Mouse (Mus musculus): Measurements from ENCODE around the gene Rhbdf1. TPM values are rescaled to one million over a fixed set of nuclear protein-coding genes. Genes with fewer than 3 reads are reported as not detected.

Rhbdf1 gene
- polyA plus RNA-seq, 1 experiment from 2014 or later: 27.1 TPM

DNA sequence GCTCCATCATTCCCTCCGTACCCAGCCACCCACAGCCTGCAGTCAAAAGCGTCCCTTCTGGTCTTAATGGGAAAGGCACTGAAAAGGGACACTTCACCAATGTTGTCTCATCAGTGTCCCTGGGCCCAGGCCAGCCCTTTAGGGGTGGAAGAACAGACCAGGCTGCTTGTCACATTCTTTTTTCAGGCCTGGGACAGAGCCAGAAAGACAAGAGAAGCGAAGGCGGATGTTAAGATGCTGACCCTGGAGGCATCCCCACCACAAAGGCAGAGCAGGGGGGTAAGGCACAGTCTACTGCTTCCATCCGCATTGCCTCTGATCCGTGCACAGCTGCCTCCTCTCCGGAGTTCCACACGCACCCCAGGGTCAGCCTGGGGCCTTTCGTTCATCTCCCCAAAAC is 32.0 kb downstream of the Rhbdf1 start:
- H3K4me1 ChIP-seq (ENCODE audit: control insufficient read depth, insufficient read depth, low read depth, low read length): no peaks in the 10 kb centered on the region; the same call in 1 of the 2 replicates
- H3K27me3 ChIP-seq (replicated peaks; ENCODE audit: control insufficient read depth, insufficient read depth, low read length): no peaks in the 10 kb centered on the region
- no peak overlapping the region for H3K4me3 ChIP-seq (ENCODE audit: low read length)
- no peak overlapping the region for H3K27ac ChIP-seq (ENCODE audit: low read depth, low read length)
- no peak overlapping the region; the same call in 1 of the 2 replicates for H3K9ac ChIP-seq (ENCODE audit: low read depth, low read length)
- no peak overlapping the region for H3K4me2 ChIP-seq (ENCODE audit: low read length)
- H3K9me3 ChIP-seq (ENCODE audit: control insufficient read depth, low read length): no peaks in the 10 kb centered on the region
- ATAC-seq: no peak
- H3K36me3 ChIP-seq (ENCODE audit: control insufficient read depth, insufficient read depth, low read length): no peaks in the 10 kb centered on the region
- 65% methylated on average over 9 of the region's 9 CpGs for WGBS

DNA sequence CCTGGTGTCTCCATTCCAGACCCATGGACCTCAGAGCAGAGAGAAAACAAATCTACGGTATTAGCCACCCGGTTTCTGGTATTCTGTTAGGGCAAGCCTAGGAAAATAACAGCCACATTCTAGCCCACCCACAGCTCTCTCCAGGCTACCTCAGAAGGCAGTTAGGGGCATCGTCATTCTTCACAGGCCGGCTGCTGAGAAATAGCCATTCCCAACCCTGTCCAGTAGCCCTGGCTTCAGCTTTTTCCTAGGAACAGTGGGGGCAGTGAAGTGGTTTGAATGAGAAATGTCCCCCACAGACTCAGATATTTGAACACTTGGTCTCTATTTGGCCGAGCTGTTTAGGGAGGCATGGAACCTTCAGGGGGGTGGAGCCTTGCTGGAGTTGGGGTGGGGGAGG is 32.7 kb downstream of the Rhbdf1 start:
- no peaks in the 10 kb centered on the region for H3K36me3 ChIP-seq (ENCODE audit: control insufficient read depth, insufficient read depth, low read length)
- no peak overlapping the region for H3K9ac ChIP-seq (ENCODE audit: low read depth, low read length)
- H3K27me3 ChIP-seq (replicated peaks; ENCODE audit: control insufficient read depth, insufficient read depth, low read length): no peaks in the 10 kb centered on the region
- no peak overlapping the region for H3K27ac ChIP-seq (ENCODE audit: low read depth, low read length)
- ATAC-seq: no peak
- no peaks in the 10 kb centered on the region for H3K9me3 ChIP-seq (ENCODE audit: control insufficient read depth, low read length)
- no peak overlapping the region for H3K4me2 ChIP-seq (ENCODE audit: low read length)
- no peak overlapping the region for H3K4me3 ChIP-seq (ENCODE audit: low read length)
- H3K4me1 ChIP-seq (ENCODE audit: control insufficient read depth, insufficient read depth, low read depth, low read length): no peaks in the 10 kb centered on the region; the same call in 1 of the 2 replicates
- 54% methylated on average over 5 of the region's 5 CpGs for WGBS

DNA sequence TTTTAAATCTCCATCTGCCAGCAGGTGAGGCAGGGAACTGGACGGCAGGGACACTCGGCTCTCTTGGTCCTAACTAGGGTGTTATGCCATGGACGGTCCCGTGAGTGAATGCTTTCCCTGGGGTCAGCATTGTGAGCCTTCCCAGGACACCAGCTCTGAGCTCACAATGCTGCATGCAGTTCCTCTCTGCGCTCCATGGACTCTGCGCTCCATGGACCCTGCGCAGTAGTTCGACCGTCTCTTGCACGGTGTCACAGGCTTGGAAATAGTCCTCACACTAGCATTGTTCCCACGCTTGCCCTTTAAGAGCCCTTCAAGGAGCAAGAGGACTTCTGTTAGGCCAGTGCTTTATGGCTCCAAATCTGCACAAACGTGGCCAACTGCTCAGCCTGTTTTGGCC is 33.2 kb downstream of the Rhbdf1 start:
- H3K27me3 ChIP-seq (replicated peaks; ENCODE audit: control insufficient read depth, insufficient read depth, low read length): no peaks in the 10 kb centered on the region
- no peak overlapping the region for H3K9ac ChIP-seq (ENCODE audit: low read depth, low read length)
- H3K4me3 ChIP-seq (ENCODE audit: low read length): no peak overlapping the region
- H3K27ac ChIP-seq (ENCODE audit: low read depth, low read length): no peak overlapping the region
- WGBS: 87% methylated on average over 12 of the region's 12 CpGs
- H3K4me2 ChIP-seq (ENCODE audit: low read length): no peak overlapping the region
- H3K9me3 ChIP-seq (ENCODE audit: control insufficient read depth, low read length): no peaks in the 10 kb centered on the region
- no peak for ATAC-seq
- no peaks in the 10 kb centered on the region; the same call in 1 of the 2 replicates for H3K4me1 ChIP-seq (ENCODE audit: control insufficient read depth, insufficient read depth, low read depth, low read length)
- H3K36me3 ChIP-seq (ENCODE audit: control insufficient read depth, insufficient read depth, low read length): no peaks in the 10 kb centered on the region

DNA sequence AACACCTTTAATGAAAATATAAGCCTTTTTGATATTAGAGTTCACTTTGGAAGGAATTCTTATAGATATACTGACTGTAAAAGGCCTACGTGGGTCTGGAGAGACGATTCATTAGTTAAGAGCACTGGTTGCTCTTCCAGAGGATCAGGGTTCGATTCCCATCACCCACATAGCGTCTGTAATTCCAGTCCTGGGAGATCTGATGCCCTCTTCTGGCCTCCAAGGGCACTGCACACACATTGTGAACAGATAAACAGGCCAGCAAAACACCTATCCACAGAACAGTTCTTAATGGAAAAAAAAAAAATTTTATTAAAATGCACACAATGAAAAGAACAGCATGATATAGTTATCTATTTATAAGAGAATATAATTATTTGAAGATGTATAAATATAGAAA is 34.8 kb downstream of the Rhbdf1 start:
- no peaks in the 10 kb centered on the region for H3K9me3 ChIP-seq (ENCODE audit: control insufficient read depth, low read length)
- H3K4me3 ChIP-seq (ENCODE audit: low read length): no peak overlapping the region
- H3K27me3 ChIP-seq (replicated peaks; ENCODE audit: control insufficient read depth, insufficient read depth, low read length): no peaks in the 10 kb centered on the region
- H3K4me2 ChIP-seq (ENCODE audit: low read length): no peak overlapping the region
- ATAC-seq: no peak
- no peak overlapping the region for H3K9ac ChIP-seq (ENCODE audit: low read depth, low read length)
- 95% methylated on average over 4 of the region's 4 CpGs for WGBS
- no peak overlapping the region for H3K27ac ChIP-seq (ENCODE audit: low read depth, low read length)
- no peaks in the 10 kb centered on the region for H3K36me3 ChIP-seq (ENCODE audit: control insufficient read depth, insufficient read depth, low read length)
- no peaks in the 10 kb centered on the region; the same call in 1 of the 2 replicates for H3K4me1 ChIP-seq (ENCODE audit: control insufficient read depth, insufficient read depth, low read depth, low read length)

DNA sequence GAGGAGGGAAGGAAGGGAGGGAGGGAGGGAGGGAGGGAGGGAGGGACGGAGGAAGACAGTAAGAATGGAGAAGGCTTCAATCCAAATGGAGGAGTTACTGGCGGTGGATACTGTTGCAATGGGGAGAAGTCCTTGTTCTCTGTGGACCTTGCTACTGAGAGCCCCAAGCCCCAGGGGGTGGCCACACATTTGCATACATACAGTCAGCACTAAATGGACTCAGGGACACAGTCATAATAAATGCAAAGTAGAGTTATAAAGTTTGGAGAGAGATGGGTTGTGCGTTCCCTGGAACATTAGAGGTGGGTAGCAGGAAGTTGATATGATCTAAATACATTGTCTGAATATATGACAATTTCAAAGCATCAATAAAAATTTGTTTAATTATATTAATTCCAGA is 36.1 kb downstream of the Rhbdf1 start:
- no peaks in the 10 kb centered on the region; the same call in 1 of the 2 replicates for H3K4me1 ChIP-seq (ENCODE audit: control insufficient read depth, insufficient read depth, low read depth, low read length)
- 79% methylated on average over 3 of the region's 3 CpGs for WGBS
- H3K4me2 ChIP-seq (ENCODE audit: low read length): no peak overlapping the region
- no peak overlapping the region for H3K27ac ChIP-seq (ENCODE audit: low read depth, low read length)
- H3K36me3 ChIP-seq (ENCODE audit: control insufficient read depth, insufficient read depth, low read length): no peaks in the 10 kb centered on the region
- H3K27me3 ChIP-seq (replicated peaks; ENCODE audit: control insufficient read depth, insufficient read depth, low read length): no peaks in the 10 kb centered on the region
- H3K9ac ChIP-seq (ENCODE audit: low read depth, low read length): no peak overlapping the region
- no peaks in the 10 kb centered on the region for H3K9me3 ChIP-seq (ENCODE audit: control insufficient read depth, low read length)
- no peak for ATAC-seq
- no peak overlapping the region for H3K4me3 ChIP-seq (ENCODE audit: low read length)

DNA sequence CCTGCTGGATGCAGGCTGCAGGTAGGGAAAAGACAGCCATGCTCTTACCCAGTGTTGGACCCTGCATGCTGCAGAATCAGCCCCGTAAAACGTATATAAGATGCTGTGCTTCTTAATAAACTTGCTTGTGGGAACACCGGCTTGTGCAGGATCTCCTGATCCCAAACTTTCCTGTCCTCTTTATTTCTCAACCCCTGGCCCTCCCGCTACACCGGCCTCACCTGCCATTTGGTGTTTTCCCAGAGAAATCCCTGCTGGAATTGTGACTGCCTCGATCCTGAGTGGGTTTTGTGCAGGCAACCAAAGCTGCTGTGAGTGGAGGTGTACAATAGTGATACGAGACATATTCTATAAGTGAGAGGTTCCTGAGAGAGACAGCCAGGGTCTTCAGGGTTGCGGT is 37.6 kb downstream of the Rhbdf1 start:
- no peaks in the 10 kb centered on the region for H3K27me3 ChIP-seq (replicated peaks; ENCODE audit: control insufficient read depth, insufficient read depth, low read length)
- no peaks in the 10 kb centered on the region for H3K9me3 ChIP-seq (ENCODE audit: control insufficient read depth, low read length)
- H3K4me3 ChIP-seq (ENCODE audit: low read length): no peak overlapping the region
- H3K9ac ChIP-seq (ENCODE audit: low read depth, low read length): no peak overlapping the region
- H3K27ac ChIP-seq (ENCODE audit: low read depth, low read length): no peak overlapping the region
- H3K36me3 ChIP-seq (ENCODE audit: control insufficient read depth, insufficient read depth, low read length): no peaks in the 10 kb centered on the region
- H3K4me1 ChIP-seq (ENCODE audit: control insufficient read depth, insufficient read depth, low read depth, low read length): no peaks in the 10 kb centered on the region
- no peak overlapping the region for H3K4me2 ChIP-seq (ENCODE audit: low read length)
- WGBS: 90% methylated on average over 8 of the region's 8 CpGs
- no peak for ATAC-seq

DNA sequence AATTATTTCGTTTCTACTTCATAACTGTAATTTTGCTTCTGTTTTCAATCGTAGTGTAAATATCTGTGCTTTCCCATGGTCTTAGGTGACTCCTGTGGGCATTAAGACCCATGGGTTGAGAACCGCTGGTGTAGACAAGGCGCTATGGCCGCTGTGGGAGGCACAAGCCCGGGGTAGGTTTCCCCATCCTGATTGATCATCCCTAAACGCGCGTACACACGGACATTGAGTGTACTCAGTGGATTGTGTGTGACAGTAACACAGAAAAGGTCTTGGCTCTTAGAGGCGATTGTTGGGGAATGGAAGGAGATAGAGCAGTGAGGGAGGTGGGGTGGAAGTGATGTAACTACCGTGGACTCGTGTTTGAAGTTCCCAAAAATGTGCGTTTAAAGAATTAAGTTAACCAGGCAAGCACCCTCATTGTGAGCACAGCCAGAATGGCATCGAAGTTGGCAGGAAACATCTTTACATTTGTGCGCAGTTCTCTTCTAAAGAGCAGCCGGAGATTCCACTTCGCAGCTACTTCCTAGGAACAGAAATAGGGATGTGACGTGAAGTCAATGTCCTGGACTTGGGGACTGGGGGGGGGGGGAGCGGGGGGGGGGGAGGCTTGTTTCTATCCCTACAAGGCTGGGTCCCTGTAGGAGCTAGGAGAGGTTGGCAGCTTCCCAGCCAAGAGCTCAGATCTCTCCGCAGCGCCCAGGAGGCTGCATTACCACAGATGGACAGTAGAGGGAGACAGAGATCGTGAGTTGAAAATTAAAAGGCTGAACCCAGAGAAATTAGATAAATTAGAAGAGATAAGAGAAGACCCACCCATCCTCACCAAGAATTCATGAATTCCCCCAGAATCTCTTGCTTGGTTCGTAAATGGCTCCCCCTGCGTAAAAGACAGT is 39.9 kb downstream of the Rhbdf1 start:
- Histone ChIP-seq H3K4me3 (ENCODE audit: low read length) (no peak overlapping the region), H3K9ac (ENCODE audit: low read depth, low read length) (no peak overlapping the region), H3K4me2 (ENCODE audit: low read length) (peak overlapping the region; percentile 40), H3K36me3 (ENCODE audit: control insufficient read depth, insufficient read depth, low read length) (no peaks in the 10 kb centered on the region), H3K9me3 (ENCODE audit: control insufficient read depth, low read length) (no peaks in the 10 kb centered on the region), H3K27ac (ENCODE audit: low read depth, low read length) (no peak overlapping the region), H3K4me1 (ENCODE audit: control insufficient read depth, insufficient read depth, low read depth, low read length) (no peaks in the 10 kb centered on the region), H3K27me3 (replicated peaks; ENCODE audit: control insufficient read depth, insufficient read depth, low read length) (no peaks in the 10 kb centered on the region)
- peak; percentile 72 for ATAC-seq
- WGBS: 48% methylated on average over 24 of the region's 25 CpGs

DNA sequence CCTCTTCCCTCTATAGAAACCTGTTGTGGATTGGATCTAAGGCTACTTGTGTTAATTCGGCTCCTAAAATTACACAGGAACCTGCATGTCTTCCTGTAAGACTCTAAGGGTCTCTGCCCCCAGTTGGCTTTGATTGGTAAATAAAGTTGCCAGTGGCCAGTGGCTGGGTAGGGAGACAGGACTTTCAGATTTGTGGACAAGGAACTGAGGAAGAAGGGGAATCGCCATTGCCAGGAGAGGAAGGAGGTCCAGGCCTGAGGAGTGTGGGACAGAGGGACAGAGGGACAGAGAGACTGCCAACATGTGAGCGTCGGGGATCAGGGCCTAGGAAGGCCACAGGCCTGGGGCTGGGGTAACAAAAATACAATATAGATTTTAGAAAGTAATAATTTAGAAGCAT is 40.9 kb downstream of the Rhbdf1 start:
- no peak for ATAC-seq
- Histone ChIP-seq H3K36me3 (ENCODE audit: control insufficient read depth, insufficient read depth, low read length) (no peaks in the 10 kb centered on the region), H3K9me3 (ENCODE audit: control insufficient read depth, low read length) (no peaks in the 10 kb centered on the region), H3K9ac (ENCODE audit: low read depth, low read length) (no peak overlapping the region), H3K27ac (ENCODE audit: low read depth, low read length) (no peak overlapping the region), H3K4me1 (ENCODE audit: control insufficient read depth, insufficient read depth, low read depth, low read length) (no peaks in the 10 kb centered on the region), H3K27me3 (replicated peaks; ENCODE audit: control insufficient read depth, insufficient read depth, low read length) (no peaks in the 10 kb centered on the region), H3K4me3 (ENCODE audit: low read length) (no peak overlapping the region), H3K4me2 (ENCODE audit: low read length) (no peak overlapping the region)
- WGBS: 83% methylated on average over 4 of the region's 4 CpGs

DNA sequence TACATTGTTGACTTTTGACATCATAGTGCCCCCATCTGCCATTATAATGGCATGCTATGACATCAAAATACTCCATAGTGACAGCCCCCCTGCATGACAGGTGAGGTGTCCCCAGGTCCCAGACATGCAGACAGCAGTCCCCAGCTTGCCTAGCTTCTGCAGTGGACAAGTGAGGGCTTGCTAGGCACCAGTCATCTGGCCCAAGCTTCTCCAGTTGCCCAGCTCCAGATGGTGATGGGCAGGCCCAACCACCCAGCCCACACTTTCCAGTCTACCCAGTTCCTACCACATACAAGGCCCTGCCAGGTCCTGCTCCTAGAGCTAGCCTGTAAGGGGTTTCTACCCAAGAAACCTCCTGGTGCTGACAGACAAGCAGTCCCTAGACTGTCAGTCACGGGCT is 43.6 kb downstream of the Rhbdf1 start:
- no peak overlapping the region for H3K4me3 ChIP-seq (ENCODE audit: low read length)
- H3K4me1 ChIP-seq (ENCODE audit: control insufficient read depth, insufficient read depth, low read depth, low read length): no peaks in the 10 kb centered on the region
- no peaks in the 10 kb centered on the region for H3K27me3 ChIP-seq (replicated peaks; ENCODE audit: control insufficient read depth, insufficient read depth, low read length)
- H3K9me3 ChIP-seq (ENCODE audit: control insufficient read depth, low read length): no peaks in the 10 kb centered on the region
- ATAC-seq: no peak
- no peak overlapping the region for H3K4me2 ChIP-seq (ENCODE audit: low read length)
- H3K36me3 ChIP-seq (ENCODE audit: control insufficient read depth, insufficient read depth, low read length): no peaks in the 10 kb centered on the region
- 82% methylated on average over 1 of the region's 1 CpGs for WGBS
- no peak overlapping the region for H3K9ac ChIP-seq (ENCODE audit: low read depth, low read length)
- H3K27ac ChIP-seq (ENCODE audit: low read depth, low read length): no peak overlapping the region

Measured in hindbrain, embryonic 16.5 days (tissue).